Mouse (Mus musculus) kidney, postnatal 25 days (tissue): Measurements from ENCODE around the gene Cd151.
A peak's percentile ranks its signal among the peaks of the same experiment; 100 is the strongest.

Experiments
- DNase-seq, 2 experiments: peaks; one replicate each; pipeline ENCODE4 v3.0.0; 2021; ENCODE audit warnings: mixed read lengths in 2 of 2

Cd151 gene

GRCm38 (mm10) chr7:141458661-141459060 lies 8.5 kb upstream of the Cd151 start:
- DNase-seq, result no peak

GRCm38 (mm10) chr7:141459301-141459711 lies 7.9 kb upstream of the Cd151 start:
- DNase-seq, result peak in 1 of 2 experiments; percentile 60

GRCm38 (mm10) chr7:141460001-141460390 lies 7.2 kb upstream of the Cd151 start:
- DNase-seq, result no peak

- DNase-seq, result no peak
These were observed 6.6 kb upstream of the Cd151 start, which contains the start of gene Cracr2b for GRCm38 (mm10) chr7:141460391-141461113. TSS of gene Cracr2b (plus strand) at chr7:141461094.

- DNase-seq, result peak; percentile 41 to 74
These were observed 5.5 kb upstream of the Cd151 start for GRCm38 (mm10) chr7:141461521-141462332.

- peak; percentile 74 to 89 for DNase-seq
These were observed 4.8 kb upstream of the Cd151 start for GRCm38 (mm10) chr7:141462333-141462821.

GRCm38 (mm10) chr7:141463824-141464602 lies 3.2 kb upstream of the Cd151 start:
- peak; percentile 76 to 87 for DNase-seq

- peak; percentile 68 to 81 for DNase-seq
These were observed 2.5 kb upstream of the Cd151 start for GRCm38 (mm10) chr7:141464603-141465201.

- DNase-seq, result peak in 1 of 2 experiments; percentile 59
These were observed 1.7 kb upstream of the Cd151 start for GRCm38 (mm10) chr7:141465388-141466044.

GRCm38 (mm10) chr7:141466045-141466394 lies 1.2 kb upstream of the Cd151 start:
- peak in 1 of 2 experiments; percentile 58 for DNase-seq

- DNase-seq, result peak in 1 of 2 experiments; percentile 44
These were observed 514 bp upstream of the Cd151 start for GRCm38 (mm10) chr7:141466607-141467148.

- DNase-seq, result peak in 1 of 2 experiments; percentile 72
These were observed 951 bp downstream of the Cd151 start for GRCm38 (mm10) chr7:141468164-141468521.

GRCm38 (mm10) chr7:141468522-141469211 lies 1.5 kb downstream of the Cd151 start:
- DNase-seq, result peak; percentile 78 to 87

- DNase-seq, result peak in 1 of 2 experiments; percentile 68
These were observed 2.2 kb downstream of the Cd151 start for GRCm38 (mm10) chr7:141469352-141469751.

- peak in 1 of 2 experiments; percentile 58 for DNase-seq
These were observed 2.9 kb downstream of the Cd151 start for GRCm38 (mm10) chr7:141469901-141470636.

- DNase-seq, result peak in 1 of 2 experiments; percentile 41
These were observed 3.4 kb downstream of the Cd151 start for GRCm38 (mm10) chr7:141470637-141470944.

GRCm38 (mm10) chr7:141471236-141471635 lies 4.0 kb downstream of the Cd151 start:
- peak in 1 of 2 experiments; percentile 36 for DNase-seq

- DNase-seq, result no peak
These were observed 5.0 kb downstream of the Cd151 start for GRCm38 (mm10) chr7:141472226-141472625.

GRCm38 (mm10) chr7:141472763-141473162 lies 5.6 kb downstream of the Cd151 start:
- no peak for DNase-seq

GRCm38 (mm10) chr7:141474160-141474559 lies 7.0 kb downstream of the Cd151 start:
- DNase-seq, result no peak
